Comparison of ENCODE assay signal across 15 mouse cellular contexts in the genomic region with DNA sequence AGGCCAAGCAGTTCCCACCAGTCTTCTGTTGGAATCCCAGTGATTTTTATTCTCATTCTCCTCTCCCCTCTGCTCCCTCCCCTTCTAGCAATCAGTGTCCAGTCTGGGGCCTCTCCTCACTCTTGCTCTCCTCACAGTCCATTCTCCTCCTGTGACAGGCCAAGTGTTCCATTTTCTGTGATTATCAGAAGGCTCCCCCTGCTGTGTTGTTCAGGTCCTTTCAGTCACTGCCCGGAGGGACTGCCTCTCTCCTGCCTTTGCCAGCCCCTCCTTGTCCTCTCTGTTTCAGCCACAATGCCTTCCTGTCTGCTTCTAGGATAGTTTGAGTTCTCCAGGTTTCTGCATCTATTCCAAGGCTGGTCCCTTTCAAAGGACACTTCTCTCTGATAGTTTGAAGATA. TPM values are rescaled to one million over a fixed set of nuclear protein-coding genes. Genes with fewer than 3 reads are reported as not detected.
DNase-seq lines count a peak whose midpoint lies in the region; ATAC-seq and TF ChIP-seq lines count a peak whose summit lies in the region.
"Had no signal": no experiment of that assay in that cellular context is flagged by ENCODE, and none has a peak within 500 bp of the region (broad histone marks: within the 10 kb centered on the region; RNA-seq: fewer than 3 reads in every experiment).

No protein-coding gene starts in this region.

- no peaks in the 10 kb centered on the region for H3K9me3 ChIP-seq in liver, postnatal 0 days (ENCODE audit: low read length)
- no peaks in the 10 kb centered on the region for H3K9me3 ChIP-seq in liver, embryonic 11.5 days (ENCODE audit: control insufficient read depth, low read length)
- no peaks in the 10 kb centered on the region for H3K9me3 ChIP-seq in hindbrain, embryonic 13.5 days
- H3K9me3 ChIP-seq: embryonic facial prominence, embryonic 15.5 days; heart, embryonic 10.5 days; limb, embryonic 10.5 days had no signal

- peak; percentile 9 for DNase-seq in embryo, embryonic 11 days
- no peak for DNase-seq in embryo, embryonic 10.5 days (ENCODE audit: low spot score)
- DNase-seq in liver, postnatal 0 days: no peak
- no peak for DNase-seq in liver, embryonic 11.5 days (ENCODE audit: low spot score)
- peak; percentile 6 for DNase-seq in Muller cell, postnatal 12 days (ENCODE audit: inconsistent ontology term)
- peak; percentile 8 for DNase-seq in retina, embryonic 14.5 days (ENCODE audit: low spot score)
- no peak for DNase-seq in left cerebral cortex, adult 9 months (ENCODE audit: low spot score in 2 of 2)
- DNase-seq: kidney, adult 9 months; lung, postnatal 14 days had no signal

- no peak for ATAC-seq in liver, postnatal 0 days
- no peak for ATAC-seq in liver, embryonic 11.5 days (replicated peaks; ENCODE audit: low FRiP score)
- no peak for ATAC-seq in hindbrain, embryonic 13.5 days (ENCODE audit: low FRiP score)

- peak; percentile 45 for TF ChIP-seq CTCF in liver, postnatal 0 days (IDR thresholded peaks at IDR 0.05; ENCODE audit: low read depth)

- 20% methylated on average over 1 of the region's 1 CpGs for WGBS in liver, postnatal 0 days (ENCODE audit: insufficient replicate concordance)
- 56% methylated on average over 1 of the region's 1 CpGs for WGBS in liver, embryonic 11.5 days
- 11% methylated on average over 1 of the region's 1 CpGs for WGBS in hindbrain, embryonic 13.5 days

- no peaks in the 10 kb centered on the region for H3K36me3 ChIP-seq in liver, postnatal 0 days (replicated peaks; ENCODE audit: insufficient read depth, low read length)
- no peaks in the 10 kb centered on the region for H3K36me3 ChIP-seq in liver, embryonic 11.5 days (ENCODE audit: control insufficient read depth, insufficient read depth, low read length)
- H3K36me3 ChIP-seq in hindbrain, embryonic 13.5 days: no peaks in the 10 kb centered on the region
- H3K36me3 ChIP-seq: embryonic facial prominence, embryonic 15.5 days; heart, embryonic 10.5 days; limb, embryonic 10.5 days had no signal

- H3K27ac ChIP-seq in liver, postnatal 0 days (ENCODE audit: low read depth): no peak overlapping the region
- no peak overlapping the region for H3K27ac ChIP-seq in liver, embryonic 11.5 days (ENCODE audit: low read depth, low read length)
- H3K27ac ChIP-seq in hindbrain, embryonic 13.5 days: no peak overlapping the region
- H3K27ac ChIP-seq: embryonic facial prominence, embryonic 15.5 days; heart, embryonic 10.5 days; limb, embryonic 10.5 days had no signal

- H3K4me1 ChIP-seq in liver, postnatal 0 days (ENCODE audit: insufficient read depth): no peaks in the 10 kb centered on the region
- H3K4me1 ChIP-seq in liver, embryonic 11.5 days (replicated peaks; ENCODE audit: control insufficient read depth, insufficient read depth, low read length): no peaks in the 10 kb centered on the region
- H3K4me1 ChIP-seq in hindbrain, embryonic 13.5 days (replicated peaks): no peaks in the 10 kb centered on the region
- H3K4me1 ChIP-seq: embryonic facial prominence, embryonic 15.5 days; heart, embryonic 10.5 days; limb, embryonic 10.5 days had no signal

- no peak for TF ChIP-seq EP300 in liver, postnatal 0 days (IDR thresholded peaks at IDR 0.05; ENCODE audit: low read depth)

- H3K4me2 ChIP-seq in liver, postnatal 0 days (ENCODE audit: low read depth, low read length): no peak overlapping the region
- H3K4me2 ChIP-seq in liver, embryonic 11.5 days: no peak overlapping the region
- H3K4me2 ChIP-seq in hindbrain, embryonic 13.5 days: no peak overlapping the region
- H3K4me2 ChIP-seq: embryonic facial prominence, embryonic 15.5 days had no signal

- H3K4me3 ChIP-seq in liver, postnatal 0 days (ENCODE audit: low read depth, low read length): no peak overlapping the region
- no peak overlapping the region for H3K4me3 ChIP-seq in liver, embryonic 11.5 days (ENCODE audit: low read depth, low read length)
- no peak overlapping the region for H3K4me3 ChIP-seq in hindbrain, embryonic 13.5 days
- H3K4me3 ChIP-seq: embryonic facial prominence, embryonic 15.5 days; heart, embryonic 10.5 days; limb, embryonic 10.5 days had no signal

- no peak overlapping the region for H3K9ac ChIP-seq in liver, postnatal 0 days (replicated peaks)
- H3K9ac ChIP-seq in liver, embryonic 11.5 days (ENCODE audit: low read depth, low read length): no peak overlapping the region
- no peak overlapping the region for H3K9ac ChIP-seq in hindbrain, embryonic 13.5 days
- H3K9ac ChIP-seq: embryonic facial prominence, embryonic 15.5 days had no signal

- no peaks in the 10 kb centered on the region for H3K27me3 ChIP-seq in liver, postnatal 0 days (ENCODE audit: insufficient read depth, low read length)
- no peaks in the 10 kb centered on the region for H3K27me3 ChIP-seq in liver, embryonic 11.5 days (replicated peaks; ENCODE audit: control insufficient read depth, insufficient read depth, low read length)
- no peaks in the 10 kb centered on the region for H3K27me3 ChIP-seq in hindbrain, embryonic 13.5 days
- H3K27me3 ChIP-seq: embryonic facial prominence, embryonic 15.5 days had no signal

RNA-seq across cellular contexts. Expression of a gene that starts 33.5 kb away (rescaled TPM):
- 0.28 TPM in 2 replicates for polyA plus RNA-seq in liver, postnatal 0 days (2015; fragmentation: Nextera tagmentation; extraction: Ambion mirVana)
- polyA plus RNA-seq in liver, embryonic 11.5 days (2014; fragmentation: Nextera tagmentation; extraction: Ambion mirVana): 0.15 TPM in 1 of 2 replicates, not detected in the other
- polyA plus RNA-seq in hindbrain, embryonic 13.5 days (2015; fragmentation: Nextera tagmentation; extraction: Ambion mirVana): 0.25 TPM in 2 replicates

RNA-seq across cellular contexts. Expression of a gene that starts 35.8 kb away (rescaled TPM):
- polyA plus RNA-seq in liver, postnatal 0 days (2015; fragmentation: Nextera tagmentation; extraction: Ambion mirVana): not detected in 2 replicates
- not detected in 2 replicates for polyA plus RNA-seq in liver, embryonic 11.5 days (2014; fragmentation: Nextera tagmentation; extraction: Ambion mirVana)
- polyA plus RNA-seq in hindbrain, embryonic 13.5 days (2015; fragmentation: Nextera tagmentation; extraction: Ambion mirVana): not detected in 2 replicates
- polyA plus RNA-seq: embryonic facial prominence, embryonic 15.5 days; heart, embryonic 10.5 days; hindbrain, embryonic 11.5 days; limb, embryonic 10.5 days; small intestine, adult 2 months had no signal

RNA-seq across cellular contexts. Expression of a gene that starts 51.5 kb away (rescaled TPM):
- 39.4 and 41.4 TPM in 2 replicates for polyA plus RNA-seq in liver, postnatal 0 days (2015; fragmentation: Nextera tagmentation; extraction: Ambion mirVana)
- polyA plus RNA-seq in liver, embryonic 11.5 days (2014; fragmentation: Nextera tagmentation; extraction: Ambion mirVana): 89.0 and 94.6 TPM in 2 replicates
- polyA plus RNA-seq in hindbrain, embryonic 13.5 days (2015; fragmentation: Nextera tagmentation; extraction: Ambion mirVana): 78.3 and 81.4 TPM in 2 replicates

Comparison
In these comparisons a context has a peak if more than half of its experiments do, and no peak if none do; other contexts are left out.
1. DNase-seq: peak in embryo, embryonic 11 days (single experiment), Muller cell, postnatal 12 days (single experiment) and retina, embryonic 14.5 days (single experiment); none in embryo, embryonic 10.5 days (single experiment), liver, postnatal 0 days (single experiment), liver, embryonic 11.5 days (single experiment) and left cerebral cortex, adult 9 months (0 of 2).